Mouse (Mus musculus) left cerebral cortex, postnatal 36 days (tissue): Measurements from ENCODE around the gene Sp3. TPM values are rescaled to one million over a fixed set of nuclear protein-coding genes. Genes with fewer than 3 reads are reported as not detected.
"Not testable (repeated sequence)": the region's sequence is repeated elsewhere in the genome, so short reads cannot be mapped to it uniquely, and the experiment has no call there.

Experiments
- DNase-seq, 2 experiments: peaks; one replicate each; pipeline ENCODE4 v3.0.0; 2021 to 2022; ENCODE audit warnings: low spot score in 2 of 2, mixed read lengths in 1 of 2
- intact Hi-C: fragments of 180-260 bp; cut with DNase I; formaldehyde crosslinking; loops from one replicate; pipeline ENCODE4 v1.15.1; 2025
- total RNA-seq, 2 experiments: library from RNA; stranded (reverse); gene quantifications; 2 replicates each; pipeline ENCODE4 v1.2.3; 2021

The Sp3 gene
- total RNA-seq, 2 experiments from 2014 or later = 50.0 to 54.8 TPM

GRCm38 (mm10) chr2:72995346-72996097 is 15.3 kb upstream of the Sp3 start:
- intact Hi-C loops = no loop called here

GRCm38 (mm10) chr2:72994165-72994564 is 13.9 kb upstream of the Sp3 start:
- intact Hi-C loops = no loop called here
- DNase-seq = no peak

More at GRCm38 (mm10) chr2:72995346-72996097, 15.3 kb upstream of the Sp3 start:
- peak; percentile 66 to 68 for DNase-seq

DNA sequence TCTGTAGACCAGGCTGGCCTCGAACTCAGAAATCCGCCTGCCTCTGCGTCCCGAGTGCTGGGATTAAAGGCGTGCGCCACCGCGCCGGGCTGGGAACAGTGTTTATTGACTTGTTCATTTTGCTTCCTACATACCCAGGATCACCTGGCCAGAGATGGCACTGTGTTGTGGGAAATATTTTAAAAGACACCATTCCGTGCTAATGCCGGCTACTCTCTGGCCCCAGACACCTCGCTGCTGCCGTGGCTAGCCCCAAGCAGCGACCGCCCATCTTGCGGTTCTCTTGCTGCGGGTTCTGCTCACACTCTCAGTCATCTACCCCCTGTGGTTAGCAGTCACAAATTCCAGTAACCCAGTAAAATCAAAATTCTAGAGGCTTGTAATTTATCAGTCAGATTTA is 12.3 kb upstream of the Sp3 start:
- intact Hi-C loops = no loop called here
- DNase-seq = no peak

DNA sequence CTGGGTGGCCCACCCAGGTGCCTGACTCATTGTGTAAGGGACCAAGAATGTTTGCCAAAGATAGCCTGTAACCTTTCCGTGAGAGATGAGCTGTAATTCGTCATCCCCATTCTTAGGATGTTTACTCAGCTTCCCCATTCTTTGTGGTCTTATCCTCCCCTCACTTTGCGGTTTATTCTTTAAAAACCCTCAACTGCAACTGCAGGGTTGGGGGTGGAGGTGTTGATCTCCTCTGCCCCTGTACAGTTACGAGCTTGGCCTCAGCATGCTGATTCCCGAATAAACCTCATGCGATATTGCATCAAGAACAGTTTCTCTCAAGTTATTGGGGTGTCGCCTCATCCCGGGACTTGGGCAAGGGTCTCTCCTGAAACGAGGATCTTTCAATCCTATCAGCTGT is 8.7 kb upstream of the Sp3 start:
- intact Hi-C loops, DNase-seq: not testable (repeated sequence)

DNA sequence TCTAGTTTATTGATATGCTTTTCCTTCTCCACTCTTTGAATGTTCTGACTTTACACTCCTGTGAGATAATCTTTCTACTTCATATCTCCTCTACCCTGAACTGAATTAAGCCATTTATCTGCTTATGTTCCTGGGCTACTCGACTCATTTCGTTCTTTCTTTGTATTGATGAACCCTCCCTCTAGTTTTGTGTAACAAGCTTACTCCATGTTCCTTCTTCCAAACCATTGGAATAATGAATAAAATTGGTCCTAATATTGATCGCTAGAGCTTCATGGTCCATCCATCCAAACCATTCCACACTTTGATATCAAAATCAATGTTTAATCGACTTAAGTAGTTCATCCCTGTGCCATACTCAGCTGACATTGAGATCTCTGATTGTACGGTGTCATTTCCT is 6.4 kb upstream of the Sp3 start, which contains the start of gene Gm11084:
Gene Gm11084 (minus strand): TSS at position 101 of the 400 bp plus-strand sequence.
- no peak for DNase-seq
- intact Hi-C loops = no loop called here

DNA sequence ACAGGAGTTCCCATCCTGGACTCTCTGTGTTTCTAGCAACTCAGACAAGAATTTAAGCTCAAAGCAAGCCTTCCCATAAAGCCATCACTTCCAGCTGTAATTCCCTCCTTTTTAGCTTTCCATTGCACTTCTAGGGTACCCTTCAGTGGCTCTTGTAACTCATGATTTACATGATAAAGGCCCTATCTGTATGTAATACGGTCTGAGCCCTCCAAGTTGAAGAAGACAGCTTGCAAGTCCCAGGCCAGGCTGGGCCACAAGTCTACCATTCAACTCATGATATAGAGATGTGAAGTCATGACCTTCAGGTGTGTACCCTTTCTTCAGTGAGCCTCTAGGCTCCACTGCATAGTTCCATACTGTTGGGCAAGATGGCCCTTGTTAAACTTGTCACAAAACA is 5.3 kb upstream of the Sp3 start:
- DNase-seq = no peak
- intact Hi-C loops = no loop called here

DNA sequence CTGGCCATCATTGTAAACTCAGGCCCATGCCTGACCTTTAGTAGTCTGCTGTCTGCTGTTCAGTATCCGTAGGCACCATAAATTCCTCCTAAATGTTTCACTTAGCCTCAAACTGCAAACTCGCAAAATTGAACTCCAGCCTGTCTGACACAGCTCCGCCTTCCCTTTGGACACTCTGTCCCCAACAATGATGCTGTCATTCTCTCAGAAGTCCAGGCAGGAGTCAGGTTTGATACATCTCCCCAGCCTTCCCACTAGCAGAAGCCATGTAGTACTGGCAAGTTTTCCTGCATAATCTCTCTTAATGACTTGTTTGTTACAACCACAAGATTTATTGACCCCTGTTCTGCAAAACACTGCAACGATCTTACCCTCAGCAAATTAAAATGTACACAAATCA is 4.6 kb upstream of the Sp3 start:
- intact Hi-C loops = loop anchor here (5.0 kb wide), 1 partner anchor 468 kb away; no protein-coding TSS in a partner anchor
- DNase-seq = no peak

DNA sequence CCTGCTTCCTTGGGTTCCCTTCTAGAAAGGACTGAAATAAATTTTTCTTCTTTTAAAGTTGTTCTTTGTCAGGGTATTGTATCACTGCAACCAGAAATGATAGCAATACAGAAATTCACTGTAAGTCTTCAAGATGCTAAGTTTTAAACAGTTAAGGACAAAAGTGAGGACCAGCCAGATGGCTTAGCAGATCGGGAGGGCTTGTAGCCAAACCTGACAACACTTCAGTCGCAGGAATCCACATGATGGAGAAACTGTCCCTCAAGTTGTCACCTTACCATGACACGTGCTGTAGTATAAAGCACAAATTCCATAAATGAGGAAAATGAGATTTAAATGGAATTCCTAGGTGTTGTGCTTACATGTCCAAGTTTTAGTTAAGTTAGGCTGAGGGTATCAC is 3.0 kb upstream of the Sp3 start:
- intact Hi-C loops = loop anchor here (5.0 kb wide), 1 partner anchor 466 kb away; no protein-coding TSS in a partner anchor

GRCm38 (mm10) chr2:72982110-72982785 is 2.0 kb upstream of the Sp3 start:
- no peak for DNase-seq
- intact Hi-C loops = loop anchor here (5.0 kb wide), 1 partner anchor 465 kb away; no protein-coding TSS in a partner anchor

More for the DNA sequence above, 3.0 kb upstream of the Sp3 start:
- DNase-seq = no peak

DNA sequence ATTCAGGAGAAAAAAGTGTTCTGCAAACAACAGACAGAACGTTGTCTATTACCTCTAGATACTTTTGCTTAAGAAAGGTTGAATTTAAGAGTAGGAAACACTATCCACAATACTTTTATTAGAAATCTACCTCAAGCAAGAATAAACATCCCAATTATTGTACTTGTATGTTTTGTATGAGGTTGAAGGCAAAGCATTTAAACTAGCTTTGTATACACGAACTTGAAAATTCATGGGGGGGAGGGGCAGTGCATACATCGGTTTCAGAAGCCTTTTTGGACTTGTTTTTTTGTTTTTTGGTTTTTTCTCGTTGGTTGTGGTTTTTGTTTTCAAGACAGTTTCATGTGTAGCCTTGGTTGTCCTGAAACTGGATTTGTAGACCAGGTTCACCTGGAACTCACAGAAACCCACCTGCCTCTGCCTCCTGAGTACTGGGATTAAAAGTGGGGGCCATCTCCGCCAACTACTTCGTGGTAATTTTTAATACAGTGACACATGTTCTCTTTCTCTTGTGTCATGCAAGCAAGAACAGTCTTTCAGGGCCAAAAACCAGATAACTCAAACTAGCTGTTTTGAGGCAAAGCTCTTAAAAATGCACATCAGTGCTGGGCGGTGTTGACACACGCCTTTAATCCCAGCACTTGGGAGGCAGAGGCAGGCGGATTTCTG is 1.3 kb upstream of the Sp3 start:
- intact Hi-C loops = loop anchor here (5.0 kb wide), 1 partner anchor 464 kb away; no protein-coding TSS in a partner anchor

DNA sequence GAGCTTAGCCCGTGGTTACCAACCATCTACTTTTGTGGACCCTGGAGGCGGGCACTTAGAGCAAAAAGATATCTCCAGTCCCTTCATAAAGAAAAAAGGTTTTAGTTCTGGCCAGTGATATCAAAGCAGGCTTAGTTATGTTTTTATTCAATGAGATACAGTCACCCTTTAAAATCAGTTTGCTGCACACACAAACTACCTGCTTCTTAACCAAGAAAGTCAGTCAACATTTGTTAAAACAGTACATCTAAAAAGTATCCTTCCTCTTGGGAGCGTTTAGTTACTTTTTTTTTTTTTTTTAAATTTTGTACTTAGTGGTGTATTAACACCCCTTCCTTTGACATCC is 802 bp upstream of the Sp3 start:
- no peak for DNase-seq
- intact Hi-C loops = loop anchor here (5.0 kb wide), 1 partner anchor 464 kb away; no protein-coding TSS in a partner anchor

More for the DNA sequence above, 1.3 kb upstream of the Sp3 start:
- no peak for DNase-seq

- DNase-seq = peak; percentile 71 to 81
- intact Hi-C loops = loop anchor here (5.0 kb wide), 2 partner anchors 298 to 462 kb away; no protein-coding TSS in a partner anchor
These were observed 581 bp downstream of the Sp3 start for GRCm38 (mm10) chr2:72979659-72980071.

DNA sequence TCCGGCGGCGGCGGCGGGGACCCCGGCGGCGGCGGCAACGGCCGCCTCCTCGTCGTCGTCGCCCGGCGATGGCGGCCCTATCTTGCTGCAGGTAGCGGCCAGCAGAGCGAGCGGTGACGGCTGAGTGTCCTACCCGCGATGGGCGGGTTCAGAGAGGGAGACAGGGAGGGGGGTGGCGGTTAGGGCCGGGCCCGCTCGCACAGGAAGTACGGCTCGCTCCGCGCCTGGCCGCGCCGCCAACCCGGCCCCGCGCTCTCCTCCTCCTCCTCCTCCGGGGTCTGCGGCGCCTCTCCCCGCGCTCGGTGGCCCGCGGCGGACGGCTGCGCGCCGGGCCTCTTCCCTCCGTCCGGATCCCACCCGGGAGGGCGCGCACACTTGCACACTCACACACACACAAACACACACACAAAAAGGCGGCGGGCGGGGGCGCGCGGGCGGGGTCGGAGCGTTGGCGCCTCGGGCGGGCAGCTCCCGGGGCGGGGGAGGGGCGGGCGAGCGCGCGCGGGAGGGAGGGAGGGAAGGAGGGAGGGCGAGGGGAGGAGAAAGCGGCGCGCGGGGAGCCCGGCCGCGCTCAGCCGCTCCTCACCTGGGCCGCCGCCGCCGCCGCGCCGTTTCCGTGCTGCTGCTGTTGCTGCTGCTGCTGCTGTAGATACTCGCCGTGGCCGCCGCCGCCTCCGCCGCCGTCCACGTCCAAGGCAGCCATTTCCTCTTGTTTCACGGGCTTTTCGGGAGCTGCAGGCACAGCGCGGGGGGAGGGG is 1.2 kb downstream of the Sp3 start:
- intact Hi-C loops = loop anchor here (5.0 kb wide), 1 partner anchor 298 kb away; no protein-coding TSS in a partner anchor
- peak; percentile 87 for DNase-seq

DNA sequence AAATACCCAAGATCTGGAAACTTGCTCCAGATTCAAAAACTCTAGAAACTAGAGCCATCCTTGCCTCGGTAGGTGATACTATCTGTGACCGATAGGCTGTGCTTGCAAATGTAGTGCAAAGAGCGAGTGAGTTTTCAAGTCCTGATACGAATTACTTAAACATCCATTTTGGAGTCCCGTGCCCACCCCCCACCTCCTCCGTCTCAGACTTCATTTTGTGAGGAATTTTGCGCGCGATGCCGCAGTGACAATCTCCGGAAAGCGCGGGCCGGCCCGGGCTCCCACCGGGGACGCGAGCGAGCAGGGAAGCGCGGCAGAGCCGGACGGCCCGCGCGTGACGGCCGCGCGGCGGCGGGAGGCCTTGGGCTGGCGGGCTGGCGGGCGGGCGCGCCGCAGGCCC is 1.8 kb downstream of the Sp3 start:
- no peak for DNase-seq

GRCm38 (mm10) chr2:72977272-72977671 is 3.0 kb downstream of the Sp3 start:
- intact Hi-C loops = loop anchor here (5.0 kb wide), 1 partner anchor 300 kb away; no protein-coding TSS in a partner anchor
- no peak for DNase-seq

More for the DNA sequence above, 1.8 kb downstream of the Sp3 start:
- intact Hi-C loops = loop anchor here (5.0 kb wide), 1 partner anchor 299 kb away; no protein-coding TSS in a partner anchor

- intact Hi-C loops = loop anchor here (5.0 kb wide), 1 partner anchor 301 kb away; no protein-coding TSS in a partner anchor
- DNase-seq = no peak
These were observed 4.2 kb downstream of the Sp3 start for GRCm38 (mm10) chr2:72976036-72976435.

DNA sequence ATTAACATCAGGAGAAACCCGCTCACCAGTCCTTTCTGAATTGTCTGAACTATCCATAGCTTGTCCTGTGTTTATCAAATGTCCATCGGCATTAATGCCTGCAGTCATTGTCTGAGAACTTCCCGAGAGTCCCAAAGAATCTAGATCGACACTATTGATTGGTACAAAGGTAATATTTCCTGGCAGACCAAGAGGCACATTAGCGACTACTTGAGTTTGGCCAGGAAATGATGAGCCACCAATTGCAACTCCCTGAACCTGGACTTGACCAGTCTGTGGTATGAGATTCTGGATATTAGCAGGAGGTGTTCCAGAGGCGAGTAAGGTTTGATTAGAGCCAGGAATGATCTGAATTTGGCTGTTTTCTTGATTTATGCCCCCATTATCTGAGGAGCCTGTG is 9.4 kb downstream of the Sp3 start:
- intact Hi-C loops = no loop called here
- no peak for DNase-seq

DNA sequence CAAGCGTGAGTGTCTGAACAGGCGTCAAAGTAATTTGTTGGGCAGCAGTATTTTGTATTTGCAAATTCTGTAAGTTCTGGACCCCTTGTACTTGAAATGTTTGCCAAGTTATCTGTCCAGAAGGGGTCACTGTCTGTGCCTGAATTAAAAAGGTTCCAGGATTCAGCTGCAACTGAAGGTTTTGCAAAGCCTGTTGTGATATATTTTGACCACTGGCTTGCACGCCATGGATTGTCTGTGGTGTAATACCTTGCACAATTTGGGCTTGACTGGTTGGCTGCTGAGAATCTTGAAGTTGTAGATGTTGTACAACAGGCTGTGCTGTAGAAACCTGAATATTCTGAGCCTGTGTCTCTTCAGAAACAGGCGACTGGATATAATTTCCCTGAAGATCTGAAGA is 9.9 kb downstream of the Sp3 start:
- intact Hi-C loops = no loop called here
- no peak for DNase-seq

GRCm38 (mm10) chr2:72968536-72968935 is 11.7 kb downstream of the Sp3 start:
- DNase-seq = no peak
- intact Hi-C loops = no loop called here
